Mouse (Mus musculus) thymus, postnatal 25 days (tissue): ENCODE data around the gene Krtap5-4.
"Not testable (repeated sequence)": the region's sequence is repeated elsewhere in the genome, so short reads cannot be mapped to it uniquely, and the experiment has no call there.

Experiments
- DNase-seq: peaks from one replicate; pipeline ENCODE4 v3.0.0; 2022

Gene Krtap5-4

DNA sequence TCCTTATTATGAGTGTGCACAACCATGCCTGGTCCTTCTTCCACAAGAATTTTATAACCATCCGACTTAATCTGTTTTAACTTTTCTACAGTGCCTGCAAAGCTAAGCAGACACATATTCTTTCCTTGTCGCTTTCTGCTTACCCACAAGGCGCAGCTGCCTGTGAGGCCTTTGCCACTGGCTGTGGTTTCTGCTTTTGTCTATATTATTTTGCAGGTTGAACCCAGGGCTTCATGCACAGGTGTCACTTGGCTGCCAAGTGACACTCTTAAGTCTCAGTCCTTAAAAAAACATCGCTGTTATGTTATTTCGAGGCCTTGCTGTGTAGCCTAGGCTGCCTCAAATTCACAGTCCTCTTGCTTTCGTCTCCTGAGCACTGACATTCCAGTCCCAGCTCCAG is 19.3 kb downstream of the Krtap5-4 start:
- peak; percentile 69 for DNase-seq

DNA sequence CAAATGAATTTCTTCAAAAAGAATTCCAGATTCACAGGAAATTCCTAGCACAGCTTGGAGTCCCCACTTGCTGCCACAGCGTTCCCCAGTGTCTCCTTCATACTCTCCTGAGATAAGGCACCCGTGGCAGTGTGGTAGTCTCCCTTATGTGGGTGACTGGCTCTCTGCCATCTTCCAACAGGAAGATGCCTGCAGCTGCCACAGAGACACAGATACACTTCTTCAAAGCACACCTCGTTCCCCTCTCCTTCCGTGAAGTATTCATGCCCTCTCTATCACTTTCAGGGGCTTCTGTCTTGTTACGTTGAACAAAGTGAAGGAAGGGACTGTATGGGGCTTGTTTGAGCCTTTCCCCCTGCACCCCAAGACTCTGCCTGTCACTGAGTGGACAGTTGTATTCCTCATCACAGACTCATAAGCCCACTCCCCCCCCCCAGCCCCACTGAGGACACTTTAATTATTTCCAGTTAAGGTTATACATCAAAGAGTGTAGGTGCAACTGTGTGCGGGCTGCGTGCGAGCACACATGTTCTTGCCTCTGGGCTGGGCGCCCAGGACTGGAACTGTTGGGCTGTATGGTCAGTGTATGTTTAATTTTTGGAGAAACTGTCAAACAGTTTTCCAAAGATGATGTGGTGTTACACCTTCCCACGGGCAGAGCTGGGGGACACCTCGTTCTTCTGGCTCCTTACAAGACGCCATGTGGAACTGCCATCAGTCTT is 20.2 kb downstream of the Krtap5-4 start:
- peak; percentile 70 for DNase-seq

DNA sequence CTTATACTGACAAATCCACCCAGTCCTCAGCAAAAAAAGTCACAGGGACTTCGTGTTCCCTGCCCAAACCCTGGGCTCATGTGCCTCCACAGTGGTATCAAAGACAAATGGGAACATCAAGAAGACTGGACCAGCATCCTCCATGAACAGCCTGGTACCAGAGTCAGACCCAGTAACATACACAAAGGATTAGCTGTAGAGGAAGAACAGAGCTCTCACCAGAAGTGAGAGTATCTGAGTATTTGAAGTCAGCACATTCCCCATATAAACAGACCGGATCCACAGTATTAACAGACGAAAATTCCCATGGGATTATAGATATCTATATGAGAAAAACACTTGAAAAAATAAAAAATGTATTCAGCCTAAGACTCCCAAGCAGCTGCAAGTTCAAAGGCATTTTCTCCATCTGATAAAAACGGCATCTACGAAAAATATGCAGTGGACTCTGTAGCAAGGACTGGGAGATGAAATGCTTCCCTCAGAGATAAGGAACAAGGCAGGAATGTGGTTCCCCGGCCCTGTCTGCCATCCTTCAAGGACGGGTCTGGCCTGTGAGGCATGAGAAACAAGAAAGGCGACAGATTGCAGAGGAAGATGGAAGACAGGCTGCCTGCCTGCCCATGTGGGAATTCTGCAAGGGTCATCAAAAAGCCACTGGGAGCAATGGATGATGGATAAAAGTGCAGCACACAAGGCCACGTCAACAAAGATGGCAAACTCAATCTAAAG is 23.5 kb downstream of the Krtap5-4 start:
- DNase-seq, result no peak

DNA sequence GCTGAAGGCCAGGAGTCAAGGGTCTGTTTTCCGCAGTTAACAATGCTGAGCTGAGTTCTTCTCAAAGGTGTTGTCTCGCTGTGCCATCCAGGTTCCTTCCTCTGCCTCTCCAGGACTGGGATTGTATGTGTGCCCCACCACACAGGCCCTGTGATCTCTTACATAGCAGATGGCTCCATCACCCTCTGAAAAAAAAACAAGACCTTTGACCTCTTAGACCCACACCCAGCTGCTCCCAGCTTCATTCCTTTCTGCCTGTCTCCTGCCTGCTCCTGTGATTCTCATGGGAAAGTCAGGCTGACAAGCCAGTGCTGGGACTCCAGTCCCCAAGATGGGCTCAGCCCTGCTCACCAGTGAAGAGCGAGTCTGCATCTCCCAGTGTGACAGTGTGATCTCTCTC is 25.2 kb downstream of the Krtap5-4 start:
- DNase-seq, result no peak

DNA sequence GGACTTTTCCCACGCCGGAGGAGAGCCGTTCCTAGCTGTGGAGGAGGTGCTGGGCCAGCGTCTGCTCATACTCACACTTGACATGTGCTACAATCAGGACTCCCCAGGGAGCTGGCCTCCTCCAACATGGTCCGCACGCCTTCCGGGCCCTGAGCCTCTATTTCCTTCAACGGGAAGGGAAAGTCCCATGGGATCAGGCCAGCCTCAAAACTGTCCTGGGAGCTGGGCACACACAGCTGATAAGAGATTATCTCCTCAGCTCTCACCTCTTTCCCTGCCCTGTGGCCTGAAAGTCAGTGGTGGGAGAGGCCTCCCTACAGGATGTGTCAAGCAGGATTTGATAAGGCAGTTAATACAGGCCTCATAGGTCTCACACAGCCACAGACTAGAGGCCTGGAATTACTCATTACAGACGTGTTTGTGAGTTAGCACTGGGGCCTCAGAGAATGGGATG is 26.9 kb downstream of the Krtap5-4 start:
- no peak for DNase-seq

DNA sequence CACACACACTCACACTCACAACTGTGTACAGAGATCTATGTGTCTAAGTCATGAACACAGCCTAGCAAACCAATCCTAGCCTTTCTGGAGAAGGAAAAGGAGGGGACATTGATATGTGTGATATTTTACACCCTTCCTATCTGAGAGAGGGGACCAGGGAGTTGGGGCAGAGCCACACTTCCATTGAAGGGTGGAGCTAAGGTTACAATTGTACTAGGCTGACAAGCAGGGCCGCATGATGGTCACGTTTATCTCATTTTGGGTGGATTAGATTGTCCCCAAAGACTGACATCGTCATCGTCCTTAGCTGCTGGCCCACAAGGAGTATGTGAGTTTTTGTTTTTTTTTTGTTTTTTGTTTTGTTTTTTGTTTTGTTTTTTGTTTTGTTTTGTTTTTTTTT is 27.9 kb downstream of the Krtap5-4 start:
- no peak for DNase-seq

DNA sequence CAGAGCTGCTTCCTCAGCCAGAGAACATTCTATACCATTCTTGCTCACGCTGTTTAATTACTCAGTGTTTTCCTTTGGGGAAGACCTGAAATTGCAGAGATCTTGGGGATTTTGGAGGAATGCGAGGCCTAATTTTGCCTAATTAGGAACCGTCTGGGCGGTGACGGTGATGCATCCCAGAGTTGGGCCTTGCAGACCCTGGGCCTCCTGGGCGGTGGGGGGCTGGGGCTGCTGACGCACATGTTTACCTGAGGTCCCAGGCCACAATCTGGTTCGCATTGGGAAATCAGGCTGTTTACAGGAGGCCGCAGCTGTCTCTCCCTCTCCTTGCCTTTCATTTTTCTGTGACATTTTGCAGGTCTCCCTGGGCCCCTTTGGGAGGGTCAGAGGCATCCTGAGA is 29.4 kb downstream of the Krtap5-4 start:
- not testable (repeated sequence) for DNase-seq

DNA sequence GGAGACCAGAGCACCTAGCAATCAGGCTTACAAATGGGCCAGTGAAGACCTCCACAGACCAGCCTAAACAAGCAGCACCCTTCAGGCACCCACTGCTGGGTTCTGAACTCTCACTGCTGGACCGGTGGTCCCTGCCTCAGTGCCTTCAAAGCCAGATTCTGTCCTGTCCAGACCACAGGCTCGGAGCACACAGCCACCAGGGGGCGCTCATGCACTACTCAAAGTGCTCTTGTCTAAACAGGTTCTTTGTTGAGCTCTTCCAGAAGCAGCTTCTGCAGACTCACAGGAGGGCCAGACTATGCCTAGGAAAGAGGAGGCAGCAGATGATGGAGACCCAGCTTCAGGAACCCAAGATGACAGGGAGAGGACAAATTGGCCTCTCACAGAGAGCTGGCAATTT is 30.9 kb downstream of the Krtap5-4 start:
- DNase-seq, result peak; percentile 88

DNA sequence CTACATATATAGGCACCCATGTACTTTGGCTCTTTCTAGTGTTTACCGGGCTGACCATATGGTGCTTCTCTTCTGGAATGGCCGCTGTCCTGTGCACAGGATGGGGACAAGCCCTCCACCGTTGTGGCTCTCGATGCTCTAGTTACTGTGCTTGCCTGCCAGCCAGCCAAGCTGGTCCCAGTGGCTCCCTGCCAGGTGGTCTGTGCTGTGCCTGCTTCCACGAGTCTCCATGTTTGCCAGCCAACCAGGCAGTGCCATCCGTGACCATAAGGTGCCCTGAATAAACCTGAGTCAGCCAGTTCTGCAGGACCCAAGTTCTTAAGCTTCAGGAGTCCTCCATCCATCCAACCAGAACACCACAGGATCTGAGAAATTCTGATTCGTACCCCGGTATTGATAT is 31.8 kb downstream of the Krtap5-4 start:
- DNase-seq, result no peak

DNA sequence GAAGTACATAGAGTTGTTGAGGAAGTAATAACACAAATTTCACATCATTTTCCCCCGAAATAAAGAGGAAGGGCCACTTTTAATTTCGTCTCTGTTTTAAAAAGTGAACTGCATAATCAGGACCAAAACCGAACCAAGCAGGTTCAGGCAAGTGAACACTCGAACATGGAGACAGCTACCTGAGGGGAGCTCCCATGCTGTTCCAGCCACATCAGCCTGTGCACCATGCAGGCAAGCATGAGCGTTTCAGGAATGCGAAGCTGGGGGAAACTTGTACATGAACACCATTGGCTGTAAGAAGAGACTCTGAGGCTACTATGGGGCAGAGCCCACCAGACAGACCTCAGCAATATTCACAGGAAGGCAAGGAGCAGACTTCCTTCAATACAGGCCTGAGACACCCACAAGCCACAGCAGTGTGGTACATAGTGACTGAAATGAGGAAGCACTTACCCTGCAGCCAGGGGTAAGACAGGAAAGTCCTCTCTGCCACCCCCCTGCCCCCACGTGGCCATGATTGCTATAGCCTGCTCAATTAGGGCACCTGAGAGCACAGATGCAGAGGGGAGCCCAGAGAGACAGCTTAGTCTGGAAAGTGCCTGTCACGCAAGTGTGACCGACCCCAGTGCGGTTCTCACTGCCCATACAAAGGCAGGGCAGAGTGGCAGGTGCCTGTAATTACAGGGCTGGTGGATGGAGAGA is 37.1 kb downstream of the Krtap5-4 start:
- DNase-seq, result peak; percentile 66

DNA sequence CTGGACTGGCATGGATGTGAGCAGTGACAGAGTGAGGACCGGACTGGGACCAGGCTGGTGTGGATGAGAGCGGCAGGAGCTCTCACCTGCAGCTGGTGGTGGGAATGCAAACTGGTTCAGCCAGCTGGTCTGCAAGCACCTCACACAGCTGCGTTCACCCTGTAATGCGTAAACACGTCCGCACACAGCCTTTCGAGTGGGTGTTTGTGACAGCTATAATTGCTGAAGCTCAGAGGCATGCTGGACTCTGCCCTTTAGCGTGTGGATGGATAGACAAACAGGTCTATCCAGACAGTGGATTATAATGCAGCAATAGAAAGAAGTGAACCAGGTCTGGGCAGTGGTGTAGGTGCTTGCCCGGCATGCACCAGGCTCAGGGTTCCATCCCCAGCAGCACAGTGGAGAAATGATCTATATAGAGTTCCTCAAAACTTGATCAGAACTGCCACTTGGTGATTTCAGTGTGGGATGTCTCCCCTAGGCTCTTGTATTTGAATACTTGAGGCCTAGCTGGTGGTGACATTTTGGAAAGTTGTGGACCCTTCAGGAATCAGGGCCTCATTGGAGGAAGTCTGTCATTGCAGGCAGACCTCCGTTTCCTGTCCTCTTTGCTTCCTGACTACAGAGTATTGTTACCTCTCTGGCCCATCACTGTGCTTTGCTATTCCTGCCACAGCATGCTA is 38.4 kb downstream of the Krtap5-4 start:
- DNase-seq, result peak; percentile 63

DNA sequence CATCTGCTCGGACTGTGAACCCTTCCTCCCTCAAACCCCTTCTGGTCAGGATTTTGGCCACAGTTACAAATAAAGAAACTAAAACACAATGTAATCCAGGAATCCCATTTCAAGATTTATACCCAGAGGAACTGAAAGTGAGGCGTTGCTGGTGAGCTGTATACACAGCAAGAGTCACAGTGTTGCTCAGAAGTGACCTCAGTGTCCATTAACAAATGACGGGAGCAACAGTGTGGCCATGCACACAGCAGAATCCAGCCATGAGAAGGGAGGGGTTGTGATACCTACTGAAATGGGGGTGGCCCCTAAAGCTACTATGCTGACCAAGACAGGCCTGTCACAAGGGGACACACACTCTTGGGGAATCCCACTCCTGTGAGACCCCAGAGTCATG is 38.9 kb downstream of the Krtap5-4 start:
- DNase-seq, result no peak

DNA sequence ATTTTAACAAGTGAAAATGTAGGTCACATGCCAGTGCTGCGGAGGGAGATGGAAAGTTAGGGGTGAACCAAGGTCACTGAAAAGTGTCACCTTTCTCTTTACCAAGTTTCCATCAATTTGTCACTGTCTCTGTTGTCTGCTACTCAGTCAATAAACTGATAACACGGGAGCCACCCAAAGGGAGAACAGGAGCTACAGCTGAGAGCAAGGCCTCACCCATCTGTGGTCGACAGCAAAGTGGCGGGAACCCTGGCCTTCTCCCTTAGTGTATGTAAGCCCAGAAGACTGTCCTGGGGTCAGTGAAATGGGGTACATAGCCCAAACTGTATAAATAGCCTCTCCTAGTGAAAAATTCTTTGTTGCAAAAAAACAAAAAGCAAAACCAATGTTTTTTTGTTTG is 44.2 kb downstream of the Krtap5-4 start:
- DNase-seq, result no peak

DNA sequence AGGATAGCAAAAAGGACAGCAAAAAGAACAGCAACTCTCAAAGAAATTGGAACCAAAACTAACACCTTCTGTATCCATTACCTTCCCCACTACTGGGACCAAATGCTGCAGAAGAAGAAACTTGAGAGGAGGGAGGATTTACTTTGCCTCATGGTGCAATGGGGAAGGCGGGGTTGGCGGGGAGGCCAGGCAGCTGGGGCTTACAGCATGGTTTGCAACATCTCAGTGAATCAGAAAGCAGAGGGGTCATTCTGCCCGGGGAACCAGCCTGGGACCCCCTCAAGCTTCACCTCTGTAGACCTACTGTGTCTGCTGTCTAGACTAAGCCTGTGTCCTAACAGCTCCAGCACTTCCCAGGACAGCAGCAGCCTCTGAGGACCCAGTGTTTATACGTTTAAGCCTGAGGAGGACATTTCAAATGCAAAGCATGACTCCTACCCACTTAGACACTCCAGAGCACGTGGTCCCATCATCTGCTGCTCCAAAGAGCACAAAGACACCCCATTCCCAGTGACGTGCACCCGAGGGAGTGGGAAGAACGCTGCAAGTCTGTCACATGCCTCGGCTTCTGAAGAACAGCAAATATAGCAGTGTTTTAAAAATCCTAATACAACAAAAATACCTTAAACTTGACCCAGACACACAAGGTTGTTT is 46.1 kb downstream of the Krtap5-4 start:
- no peak for DNase-seq

DNA sequence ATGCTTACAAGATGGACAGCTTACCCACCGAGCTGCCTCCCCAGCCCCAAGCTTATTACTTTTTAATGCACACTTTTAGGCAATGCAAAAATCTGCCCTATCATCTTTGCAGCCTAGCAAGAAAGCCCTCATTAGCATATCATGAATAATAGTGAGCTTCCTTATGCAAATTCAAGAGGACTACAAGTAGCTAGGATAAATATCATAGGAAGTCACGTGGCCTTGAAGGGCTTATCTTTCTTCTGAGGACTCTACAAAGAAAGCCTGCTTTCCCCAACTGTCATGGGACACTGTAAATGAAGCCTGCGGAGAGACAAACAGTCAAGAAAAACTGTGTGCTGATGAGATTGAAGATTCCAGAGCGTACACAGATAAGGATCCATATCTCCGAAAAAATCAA is 48.2 kb downstream of the Krtap5-4 start:
- DNase-seq, result no peak

DNA sequence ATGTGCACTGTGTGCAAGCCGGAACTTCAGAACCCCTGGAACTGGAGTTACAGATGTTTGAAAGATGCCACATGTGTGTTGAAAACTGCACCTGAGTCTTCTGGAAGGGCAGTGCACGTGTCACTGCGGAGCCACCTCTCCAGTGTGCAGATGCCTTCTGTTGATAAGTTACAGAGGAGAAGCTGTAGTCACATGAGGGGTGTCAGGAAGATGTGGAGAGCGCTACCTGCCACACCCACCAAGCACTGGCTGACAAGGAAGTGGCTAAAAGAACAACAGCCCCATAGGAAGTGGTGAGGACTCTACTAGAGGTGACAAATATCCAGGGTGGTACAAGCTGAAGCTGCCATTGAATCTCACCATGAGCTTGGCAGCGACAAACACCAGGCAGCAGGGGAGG is 50.5 kb downstream of the Krtap5-4 start:
- DNase-seq, result peak; percentile 81
